Mouse (Mus musculus) G1E (cell line): Measurements from ENCODE around the gene Eya3. TPM values are rescaled to one million over a fixed set of nuclear protein-coding genes. Genes with fewer than 3 reads are reported as not detected.

Experiments
- ATAC-seq: 2 replicates; pipeline ENCODE4 v1.8.0; 2016; ENCODE audit warnings: mild to moderate bottlenecking; ENCODE audit not compliant: insufficient number of reproducible peaks, poor library complexity, low FRiP score, severe bottlenecking; ENCODE audit errors: extremely low read depth
- DNase-seq: peaks from one replicate; pipeline ENCODE4 v3.0.0; 2012; ENCODE audit warnings: low spot score
- H3K27me3 ChIP-seq: 2 replicates; pipeline ENCODE4 v1.6.1; 2012; ENCODE audit warnings: mild to moderate bottlenecking, low read length, inconsistent platforms; ENCODE audit not compliant: insufficient read depth
- H3K36me3 ChIP-seq: replicated peaks from 2 replicates; pipeline ENCODE3; 2012; ENCODE audit warnings: mild to moderate bottlenecking, inconsistent platforms
- H3K4me1 ChIP-seq: 2 replicates; pipeline ENCODE4 v1.6.1; 2012; ENCODE audit warnings: low read depth, low read length, inconsistent platforms, mixed read lengths; ENCODE audit not compliant: insufficient read depth
- H3K4me3 ChIP-seq: 2 replicates; pipeline ENCODE4 v1.5.1; 2012; ENCODE audit warnings: low read depth, mild to moderate bottlenecking, inconsistent platforms, low read length, moderate library complexity, mixed read lengths
- H3K9me3 ChIP-seq: replicated peaks from 2 replicates; pipeline ENCODE4 v1.6.1; 2012; ENCODE audit warnings: inconsistent platforms
- CTCF ChIP-seq: IDR thresholded peaks from 2 replicates; pipeline ENCODE4 v1.5.1; 2012; ENCODE audit warnings: low read depth, low read length, inconsistent platforms, mixed read lengths
- GATA1 ChIP-seq: IDR thresholded peaks from 2 replicates; pipeline ENCODE4 v1.6.1; 2012; ENCODE audit warnings: borderline replicate concordance, low read length, inconsistent platforms, mixed read lengths
- GATA2 ChIP-seq: IDR thresholded peaks from 2 replicates; pipeline ENCODE4 v1.6.1; 2012; ENCODE audit warnings: low read depth, low read length, inconsistent platforms, borderline replicate concordance
- POLR2AphosphoS5 ChIP-seq: IDR thresholded peaks from 2 replicates; pipeline ENCODE4 v1.6.1; 2012; ENCODE audit warnings: low read depth, low read length, inconsistent platforms; ENCODE audit not compliant: insufficient replicate concordance
- TAL1 ChIP-seq: conservative IDR thresholded peaks from 2 replicates; pipeline ENCODE4 v1.6.1; 2012; ENCODE audit warnings: low read depth, low read length, inconsistent platforms, mixed read lengths
- polyA plus RNA-seq: library from polyadenylated mRNA; stranded (reverse); fragments of >175 nt; gene quantifications from 2 replicates; pipeline ENCODE4 v1.2.3, GENCODE M21; 2012
- total RNA-seq, 2 experiments: library from RNA; stranded (forward) in 1 of 2; stranded (reverse) in 1 of 2; fragments of 200-1000 nt in 1 of 2; fragments of >200 nt in 1 of 2; fragmentation: Nextera tagmentation in 1 of 2; gene quantifications; 2 replicates each; pipeline ENCODE4 v1.2.3; 2014 to 2017

Eya3 gene
- total and polyA plus RNA-seq, 3 experiments, result 4.3 to 101 (median 35.0) TPM

GRCm38 (mm10) chr4:132655290-132655689 lies 16.5 kb downstream of the Eya3 start:
- ATAC-seq (no peak), DNase-seq (no peak)
- no peaks in the 10 kb centered on the region for H3K27me3 ChIP-seq
- H3K9me3 ChIP-seq, result no peaks in the 10 kb centered on the region
- no peak for TF ChIP-seq GATA2
- no peak for TF ChIP-seq POLR2AphosphoS5
- no peak for TF ChIP-seq CTCF
- TF ChIP-seq TAL1, result no peak
- TF ChIP-seq GATA1, result no peak
- H3K4me1 ChIP-seq, result peaks cover 12% of the 10 kb centered on the region
- no peak overlapping the region for H3K4me3 ChIP-seq
- peaks cover 57% of the 10 kb centered on the region for H3K36me3 ChIP-seq

GRCm38 (mm10) chr4:132659106-132659505 lies 20.3 kb downstream of the Eya3 start:
- Histone ChIP-seq H3K9me3 (no peaks in the 10 kb centered on the region), H3K36me3 (peaks cover 66% of the 10 kb centered on the region), H3K4me3 (no peak overlapping the region), H3K4me1 (peaks cover 5% of the 10 kb centered on the region), H3K27me3 (no peaks in the 10 kb centered on the region)
- ATAC-seq, result no peak
- TF ChIP-seq CTCF (no peak), POLR2AphosphoS5 (no peak), TAL1 (no peak), GATA1 (no peak), GATA2 (no peak)
- no peak for DNase-seq

GRCm38 (mm10) chr4:132672697-132673096 lies 33.9 kb downstream of the Eya3 start:
- peaks cover 86% of the 10 kb centered on the region for H3K36me3 ChIP-seq
- no peaks in the 10 kb centered on the region for H3K27me3 ChIP-seq
- H3K4me1 ChIP-seq, result peaks cover 5% of the 10 kb centered on the region; the same call in 1 of the 2 replicates
- no peak for TF ChIP-seq GATA1
- TF ChIP-seq GATA2, result no peak
- no peak for TF ChIP-seq CTCF
- no peak for TF ChIP-seq TAL1
- no peak for TF ChIP-seq POLR2AphosphoS5
- ATAC-seq (no peak), DNase-seq (no peak)
- no peak overlapping the region for H3K4me3 ChIP-seq
- no peaks in the 10 kb centered on the region for H3K9me3 ChIP-seq

- TF ChIP-seq GATA1, result no peak
- peak; percentile 40 for TF ChIP-seq CTCF
- Histone ChIP-seq H3K4me1 (peaks cover 13% of the 10 kb centered on the region), H3K9me3 (no peaks in the 10 kb centered on the region), H3K27me3 (no peaks in the 10 kb centered on the region), H3K4me3 (no peak overlapping the region), H3K36me3 (peaks cover 82% of the 10 kb centered on the region)
- DNase-seq (peak; percentile 5), ATAC-seq (no peak)
Measured at GRCm38 (mm10) chr4:132676771-132677539, 38.2 kb downstream of the Eya3 start.

GRCm38 (mm10) chr4:132689634-132690033 lies 50.8 kb downstream of the Eya3 start:
- no peaks in the 10 kb centered on the region for H3K27me3 ChIP-seq
- H3K4me1 ChIP-seq, result no peaks in the 10 kb centered on the region
- no peaks in the 10 kb centered on the region for H3K9me3 ChIP-seq
- H3K36me3 ChIP-seq, result peaks cover 73% of the 10 kb centered on the region
- no peak for DNase-seq
- TF ChIP-seq GATA2, result no peak
- TF ChIP-seq TAL1, result no peak
- TF ChIP-seq CTCF, result no peak
- no peak for TF ChIP-seq GATA1
- no peak for TF ChIP-seq POLR2AphosphoS5
- H3K4me3 ChIP-seq, result no peak overlapping the region
- no peak for ATAC-seq

- no peaks in the 10 kb centered on the region for H3K9me3 ChIP-seq
- no peak overlapping the region for H3K4me3 ChIP-seq
- no peaks in the 10 kb centered on the region for H3K4me1 ChIP-seq
- peaks cover 77% of the 10 kb centered on the region for H3K36me3 ChIP-seq
- TF ChIP-seq GATA2 (no peak), POLR2AphosphoS5 (no peak), GATA1 (no peak), CTCF (no peak), TAL1 (no peak)
- ATAC-seq, result no peak
- H3K27me3 ChIP-seq, result no peaks in the 10 kb centered on the region
- no peak for DNase-seq
Measured at GRCm38 (mm10) chr4:132693366-132693765, 54.6 kb downstream of the Eya3 start.
